Mouse (Mus musculus) midbrain, embryonic 14.5 days (tissue): ENCODE measurements around the gene Syt7. TPM values are rescaled to one million over a fixed set of nuclear protein-coding genes. Genes with fewer than 3 reads are reported as not detected.
A peak's percentile ranks its signal among the peaks of the same experiment; 100 is the strongest.

ENCODE experiments used
- ATAC-seq: fragments of 200-750 bp; cut with Nextera tagmentation; 2 replicates; pipeline ENCODE4 v1.8.0; 2017; ENCODE audit warnings: moderate number of reproducible peaks, moderate library complexity; ENCODE audit not compliant: low FRiP score, low TSS enrichment
- DNase-seq: peaks from one replicate; pipeline ENCODE4 v3.0.0-alpha.2; 2015
- H3K27ac ChIP-seq: fragments of 300-500 bp; sonication (generic); replicated peaks from 2 replicates; pipeline ENCODE4 v1.5.1; 2014; ENCODE audit warnings: mild to moderate bottlenecking, low read depth, low read length, moderate library complexity
- H3K27me3 ChIP-seq: fragments of 300-500 bp; sonication (generic); 2 replicates; pipeline ENCODE4 v1.6.1; 2014; ENCODE audit warnings: low read length, control low read depth, mixed read lengths; ENCODE audit not compliant: control insufficient read depth, insufficient read depth
- H3K36me3 ChIP-seq: fragments of 300-500 bp; sonication (generic); 2 replicates; pipeline ENCODE4 v1.6.1; 2014; ENCODE audit warnings: low read length, control low read depth; ENCODE audit not compliant: control insufficient read depth, insufficient read depth
- H3K4me1 ChIP-seq: fragments of 300-500 bp; sonication (generic); 2 replicates; pipeline ENCODE4 v1.6.1; 2014; ENCODE audit warnings: mild to moderate bottlenecking, antibody characterized with exemption, low read length, control low read depth; ENCODE audit not compliant: control insufficient read depth, insufficient read depth
- H3K4me2 ChIP-seq: fragments of 300-500 bp; sonication (generic); 2 replicates; pipeline ENCODE4 v1.6.1; 2014; ENCODE audit warnings: mild to moderate bottlenecking, low read length, moderate library complexity
- H3K4me3 ChIP-seq: fragments of 300-500 bp; sonication (generic); replicated peaks from 2 replicates; pipeline ENCODE4 v1.5.1; 2014; ENCODE audit warnings: low read depth, low read length
- H3K9ac ChIP-seq: fragments of 300-500 bp; sonication (generic); replicated peaks from 2 replicates; pipeline ENCODE4 v1.6.1; 2014; ENCODE audit warnings: mild to moderate bottlenecking, low read length, moderate library complexity
- H3K9me3 ChIP-seq: fragments of 300-500 bp; sonication (generic); 2 replicates; pipeline ENCODE4 v1.6.1; 2016; ENCODE audit warnings: low read length, control low read depth, mixed read lengths; ENCODE audit not compliant: control insufficient read depth
- WGBS: fragments of 180-500 bp; shearing (Covaris S2); extraction: QIAGEN DNeasy Blood & Tissue Kit; methylation state at CpG from one replicate; pipeline ENCODE4 v1.1.7; 2014; 5-methylcytosine and 5-hydroxymethylcytosine counted together
- polyA plus RNA-seq: library from polyadenylated mRNA; unstranded; fragments of >200 nt; fragmentation: Nextera tagmentation; extraction: Ambion mirVana; gene quantifications from 2 replicates; pipeline ENCODE4 v1.2.1, GENCODE M21; 2014

Syt7 gene
- polyA plus RNA-seq, 1 experiment from 2014 or later, result 10.1 TPM

- H3K9ac ChIP-seq, result no peak overlapping the region
- no peak for ATAC-seq
- peaks cover 42% of the 10 kb centered on the region for H3K36me3 ChIP-seq
- WGBS, result 95% methylated on average over 8 of the region's 8 CpGs
- H3K27ac ChIP-seq, result no peak overlapping the region
- no peak overlapping the region for H3K4me2 ChIP-seq
- DNase-seq, result no peak
- H3K4me1 ChIP-seq, result peaks cover 6% of the 10 kb centered on the region
- H3K27me3 ChIP-seq, result no peaks in the 10 kb centered on the region
- no peak overlapping the region for H3K4me3 ChIP-seq
- H3K9me3 ChIP-seq, result no peaks in the 10 kb centered on the region
Measured at GRCm38 (mm10) chr19:10500581-10500980, 111.7 kb downstream of the Syt7 start.

GRCm38 (mm10) chr19:10502571-10502970 is 113.7 kb downstream of the Syt7 start:
- H3K27me3 ChIP-seq, result no peaks in the 10 kb centered on the region
- H3K9me3 ChIP-seq, result no peaks in the 10 kb centered on the region
- no peak overlapping the region for H3K9ac ChIP-seq
- H3K4me3 ChIP-seq, result no peak overlapping the region
- peak; percentile 66; the same call in 1 of the 2 replicates for ATAC-seq
- H3K36me3 ChIP-seq, result peaks cover 55% of the 10 kb centered on the region
- no peak overlapping the region for H3K4me2 ChIP-seq
- peak; percentile 86 for DNase-seq
- no peaks in the 10 kb centered on the region for H3K4me1 ChIP-seq
- no peak overlapping the region for H3K27ac ChIP-seq
- WGBS, result under 1% methylated on average over 4 of the region's 4 CpGs

Other genes with a start within 250 kb of the Syt7 start
- gene Fads1, start 206.2 kb upstream of the Syt7 start, polyA plus RNA-seq, result 125 and 152 TPM in 2 replicates
- 363 and 446 TPM in 2 replicates for gene Tmem258, start 185.1 kb upstream of the Syt7 start, polyA plus RNA-seq
- gene Fen1, start 184.9 kb upstream of the Syt7 start, polyA plus RNA-seq, result 24.8 and 31.0 TPM in 2 replicates
- gene Myrf, start 148.3 kb upstream of the Syt7 start, polyA plus RNA-seq, result 0.49 and 0.75 TPM in 2 replicates
- 9.4 and 9.8 TPM in 2 replicates for gene Dagla, start 84.2 kb upstream of the Syt7 start, polyA plus RNA-seq
- 0.91 and 1.1 TPM in 2 replicates for gene Lrrc10b, start 68.4 kb downstream of the Syt7 start, polyA plus RNA-seq
- 1.4 and 1.6 TPM in 2 replicates for gene Ppp1r32, start 93.8 kb downstream of the Syt7 start, polyA plus RNA-seq
- gene Cpsf7, start 136.2 kb downstream of the Syt7 start, polyA plus RNA-seq, result 52.9 and 66.0 TPM in 2 replicates
- 67.6 and 69.6 TPM in 2 replicates for gene Sdhaf2, start 137.1 kb downstream of the Syt7 start, polyA plus RNA-seq
- gene Tmem216, start 167.1 kb downstream of the Syt7 start, polyA plus RNA-seq, result 60.0 and 65.8 TPM in 2 replicates
- 17.8 and 20.5 TPM in 2 replicates for gene Cyb561a3, start 188.1 kb downstream of the Syt7 start, polyA plus RNA-seq
- 42.1 and 44.3 TPM in 2 replicates for gene Tmem138, start 188.3 kb downstream of the Syt7 start, polyA plus RNA-seq
- 208 and 247 TPM in 2 replicates for gene Ddb1, start 216.2 kb downstream of the Syt7 start, polyA plus RNA-seq
- gene Tkfc, start 216.6 kb downstream of the Syt7 start, polyA plus RNA-seq, result 27.5 and 29.1 TPM in 2 replicates
- 0.53 and 0.83 TPM in 2 replicates for gene Vwce, start 245.1 kb downstream of the Syt7 start, polyA plus RNA-seq